Mouse (Mus musculus) spleen, adult 2 months (tissue): ENCODE measurements around the gene Zbtb17.

Source experiments
- CTCF ChIP-seq: fragments of 200-500 bp; IDR thresholded peaks from 2 replicates; pipeline ENCODE4 v1.5.1; 2011; ENCODE audit warnings: mild to moderate bottlenecking, inconsistent platforms; ENCODE audit not compliant: insufficient read depth, insufficient read length, insufficient replicate concordance; ENCODE audit errors: extremely low read depth
- POLR2A ChIP-seq: fragments of 200-500 bp; IDR thresholded peaks from 2 replicates; pipeline ENCODE4 v1.6.1; 2011; ENCODE audit warnings: low read depth, low read length, inconsistent platforms

- TF ChIP-seq CTCF (no peak), POLR2A (no peak)
These were observed 28.3 kb downstream of the Zbtb17 start for GRCm38 (mm10) chr4:141472641-141473321.
